Mouse (Mus musculus) neural tube, embryonic 12.5 days (tissue): ENCODE measurements around the gene Sox8. TPM values are rescaled to one million over a fixed set of nuclear protein-coding genes. Genes with fewer than 3 reads are reported as not detected.

Source experiments
- ATAC-seq: fragments of 200-750 bp; cut with Nextera tagmentation; 2 replicates; pipeline ENCODE4 v1.8.0; 2017; ENCODE audit warnings: low read depth, mild to moderate bottlenecking, moderate TSS enrichment, moderate library complexity; ENCODE audit not compliant: low FRiP score
- H3K27ac ChIP-seq: fragments of 300-500 bp; sonication (generic); 2 replicates; pipeline ENCODE4 v1.5.1; 2016
- H3K27me3 ChIP-seq: fragments of 300-500 bp; sonication (generic); replicated peaks from 2 replicates; pipeline ENCODE4 v1.6.1; 2016; ENCODE audit warnings: mild to moderate bottlenecking
- H3K36me3 ChIP-seq: fragments of 300-500 bp; sonication (generic); 2 replicates; pipeline ENCODE4 v1.6.1; 2016; ENCODE audit warnings: mild to moderate bottlenecking
- H3K4me1 ChIP-seq: fragments of 300-500 bp; sonication (generic); 2 replicates; pipeline ENCODE4 v1.6.1; 2016
- H3K4me2 ChIP-seq: fragments of 300-500 bp; sonication (generic); replicated peaks from 2 replicates; pipeline ENCODE4 v1.6.1; 2016; ENCODE audit warnings: mild to moderate bottlenecking
- H3K4me3 ChIP-seq: fragments of 300-500 bp; sonication (generic); 2 replicates; pipeline ENCODE4 v1.5.1; 2016
- H3K9ac ChIP-seq: fragments of 300-500 bp; sonication (generic); 2 replicates; pipeline ENCODE4 v1.6.1; 2016; ENCODE audit warnings: mild to moderate bottlenecking
- H3K9me3 ChIP-seq: fragments of 300-500 bp; sonication (generic); 2 replicates; pipeline ENCODE4 v1.6.1; 2016; ENCODE audit warnings: mild to moderate bottlenecking
- WGBS: fragments of 180-500 bp; shearing (Covaris S2); methylation state at CpG from one replicate; pipeline ENCODE4 v1.1.7; 2016; 5-methylcytosine and 5-hydroxymethylcytosine counted together
- polyA plus RNA-seq: library from polyadenylated mRNA; unstranded; fragments of >200 nt; fragmentation: Nextera tagmentation; extraction: Ambion mirVana; gene quantifications from 2 replicates; pipeline ENCODE4 v1.2.1, GENCODE M21; 2016

Gene Sox8
- polyA plus RNA-seq, 1 experiment from 2014 or later = 9.5 TPM

DNA sequence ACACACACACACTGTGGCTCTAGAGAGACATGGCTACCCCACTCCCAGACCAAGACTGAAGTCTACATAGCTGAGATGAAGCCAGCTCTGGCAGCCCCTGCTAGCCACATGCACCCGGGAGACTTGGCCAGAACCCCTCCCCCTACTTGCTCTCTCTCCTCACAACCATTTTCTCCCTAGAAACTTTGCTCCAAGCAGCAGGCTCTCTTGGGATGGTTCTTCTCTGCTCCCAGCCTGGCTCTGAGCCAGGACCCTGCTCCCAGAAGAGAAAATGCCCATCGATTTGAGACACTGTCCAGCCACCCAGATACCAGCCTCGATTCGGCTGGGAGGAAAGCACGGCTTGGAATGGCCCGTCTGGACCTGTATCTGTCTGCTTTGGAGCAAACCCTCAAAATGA lies 5.2 kb downstream of the Sox8 start:
- Histone ChIP-seq H3K4me1 (peaks cover 58% of the 10 kb centered on the region), H3K27ac (no peak overlapping the region)

GRCm38 (mm10) chr17:25564481-25564880 lies 6.0 kb downstream of the Sox8 start:
- Histone ChIP-seq H3K4me1 (peaks cover 51% of the 10 kb centered on the region), H3K9me3 (no peaks in the 10 kb centered on the region), H3K27me3 (peaks cover 14% of the 10 kb centered on the region), H3K4me3 (no peak overlapping the region), H3K27ac (no peak overlapping the region), H3K4me2 (no peak overlapping the region), H3K9ac (no peak overlapping the region), H3K36me3 (peaks cover 3% of the 10 kb centered on the region; the same call in 1 of the 2 replicates)
- WGBS = 84% methylated on average over 5 of the region's 5 CpGs
- ATAC-seq = no peak

More for the DNA sequence above, 5.2 kb downstream of the Sox8 start:
- H3K4me2 ChIP-seq = peak overlapping the region; percentile 25; the same call in 1 of the 2 replicates
- no peak overlapping the region for H3K4me3 ChIP-seq
- H3K9ac ChIP-seq = no peak overlapping the region
- H3K36me3 ChIP-seq = peaks cover 3% of the 10 kb centered on the region; the same call in 1 of the 2 replicates
- H3K27me3 ChIP-seq = peaks cover 22% of the 10 kb centered on the region
- no peaks in the 10 kb centered on the region for H3K9me3 ChIP-seq
- no peak for ATAC-seq
- WGBS = 30% methylated on average over 6 of the region's 6 CpGs

- 31% methylated on average over 16 of the region's 16 CpGs for WGBS
- no peak overlapping the region for H3K9ac ChIP-seq
- ATAC-seq = peak; percentile 79
- no peak overlapping the region for H3K4me3 ChIP-seq
- H3K4me2 ChIP-seq = peak overlapping the region; percentile 24
- H3K27ac ChIP-seq = peak overlapping the region; percentile 32; the same call in 1 of the 2 replicates
- H3K27me3 ChIP-seq = no peaks in the 10 kb centered on the region
- no peaks in the 10 kb centered on the region for H3K9me3 ChIP-seq
- peaks cover 47% of the 10 kb centered on the region for H3K4me1 ChIP-seq
- H3K36me3 ChIP-seq = no peaks in the 10 kb centered on the region
Observed at GRCm38 (mm10) chr17:25561223-25562028, 9.1 kb downstream of the Sox8 start.

- Histone ChIP-seq H3K27ac (peak overlapping the region; percentile 32; the same call in 1 of the 2 replicates), H3K36me3 (no peaks in the 10 kb centered on the region), H3K4me2 (peak overlapping the region; percentile 24), H3K9me3 (no peaks in the 10 kb centered on the region), H3K4me3 (no peak overlapping the region), H3K9ac (no peak overlapping the region), H3K4me1 (peaks cover 55% of the 10 kb centered on the region), H3K27me3 (no peaks in the 10 kb centered on the region)
- WGBS = 48% methylated on average over 5 of the region's 5 CpGs
- no peak for ATAC-seq
Observed at GRCm38 (mm10) chr17:25560554-25561222, 9.8 kb downstream of the Sox8 start.

- 62% methylated on average over 4 of the region's 4 CpGs for WGBS
- Histone ChIP-seq H3K27ac (no peak overlapping the region), H3K4me1 (peaks cover 49% of the 10 kb centered on the region), H3K4me2 (no peak overlapping the region), H3K4me3 (no peak overlapping the region), H3K27me3 (no peaks in the 10 kb centered on the region), H3K9ac (no peak overlapping the region), H3K36me3 (no peaks in the 10 kb centered on the region), H3K9me3 (no peaks in the 10 kb centered on the region)
- no peak for ATAC-seq
Observed at GRCm38 (mm10) chr17:25559634-25560033, 10.9 kb downstream of the Sox8 start.

DNA sequence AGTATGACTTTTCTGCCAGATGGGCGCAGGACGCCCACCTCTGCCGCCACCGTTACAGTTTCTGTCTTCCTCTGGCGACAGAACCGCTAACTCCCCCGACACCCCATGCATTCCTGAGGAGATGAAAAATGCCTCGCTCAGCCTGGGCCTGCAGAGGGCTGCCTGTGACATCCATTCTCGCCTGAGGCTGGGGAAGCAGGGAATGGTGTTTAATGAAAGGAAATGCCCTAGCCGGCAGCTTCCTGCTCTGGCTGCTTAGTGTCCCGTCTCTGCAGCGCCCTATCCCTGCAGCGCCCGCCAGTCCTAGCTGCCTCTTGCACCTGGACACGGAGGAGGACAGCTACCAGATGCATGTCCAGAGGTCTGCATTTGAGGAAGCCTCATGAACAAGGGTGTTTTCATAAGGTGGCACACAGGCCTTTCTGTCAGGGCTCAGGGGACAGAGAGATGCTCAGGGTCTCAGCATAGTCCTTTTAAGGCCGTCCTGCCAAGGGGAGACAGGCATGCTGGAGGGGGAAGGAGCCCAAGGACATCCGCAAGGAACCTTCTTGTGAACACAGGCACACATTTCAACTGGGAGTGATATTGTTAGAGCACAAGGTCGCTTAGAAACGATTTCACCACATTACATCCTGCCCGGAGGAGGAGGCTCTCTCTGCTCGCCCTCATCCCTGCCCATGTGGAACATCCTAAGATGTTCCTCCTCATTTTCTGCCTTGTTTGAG lies 13.7 kb downstream of the Sox8 start:
- Histone ChIP-seq H3K9ac (peak overlapping the region; percentile 43), H3K27ac (peak overlapping the region; percentile 8; the same call in 1 of the 2 replicates), H3K36me3 (no peaks in the 10 kb centered on the region), H3K9me3 (no peaks in the 10 kb centered on the region), H3K4me3 (peak overlapping the region; percentile 22), H3K4me2 (peak overlapping the region; percentile 60), H3K4me1 (peaks cover 40% of the 10 kb centered on the region), H3K27me3 (no peaks in the 10 kb centered on the region)
- 12% methylated on average over 21 of the region's 21 CpGs for WGBS
- peak; percentile 22; the same call in 1 of the 2 replicates for ATAC-seq

DNA sequence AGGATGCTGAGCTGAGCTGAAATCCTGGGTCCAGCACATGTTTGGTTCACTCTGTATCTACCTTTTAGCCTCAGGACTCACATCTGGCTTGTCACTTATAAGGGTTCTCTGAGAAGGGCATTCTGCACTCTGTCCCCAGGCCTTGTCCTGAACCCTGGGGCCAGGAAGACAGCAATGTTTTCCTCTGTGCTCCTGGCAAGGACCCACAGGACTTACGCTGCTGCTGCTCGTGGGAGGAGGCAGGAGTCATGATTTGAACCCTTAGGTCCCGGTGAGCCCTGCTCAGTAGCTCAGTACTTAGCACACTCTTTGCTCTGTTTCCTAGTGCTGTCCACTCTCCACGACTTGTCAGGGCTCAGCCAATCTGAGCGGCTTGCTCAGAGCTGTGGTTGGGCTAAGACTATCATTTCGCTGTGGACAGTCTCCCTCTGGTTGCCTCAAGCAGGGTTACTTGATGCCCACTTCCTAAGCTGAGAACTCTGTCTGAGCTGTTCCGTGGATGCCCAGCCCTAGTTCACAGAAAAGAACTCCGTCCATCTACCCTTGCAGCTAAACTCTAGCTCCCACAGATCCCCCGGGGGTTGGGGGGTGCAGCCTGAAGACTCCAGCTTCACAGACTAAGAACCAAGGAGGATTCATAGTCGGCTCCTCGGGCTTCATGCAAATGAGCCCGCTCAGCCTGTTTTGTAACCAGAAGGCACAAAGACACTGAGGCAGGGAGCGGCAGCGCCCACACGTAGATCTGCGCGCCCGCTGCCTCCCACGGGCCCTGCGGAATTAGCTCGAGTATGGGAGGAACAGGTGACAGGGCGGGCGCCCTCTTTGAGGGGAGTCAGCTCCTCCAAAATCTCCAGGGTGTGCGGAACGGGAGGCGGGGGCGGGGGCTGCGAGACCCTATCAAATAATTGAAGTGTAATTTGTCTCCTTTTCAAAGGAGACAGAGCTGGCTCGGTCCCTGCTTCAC lies 14.5 kb downstream of the Sox8 start:
- WGBS = 6% methylated on average over 29 of the region's 29 CpGs
- H3K4me2 ChIP-seq = peak overlapping the region; percentile 60

GRCm38 (mm10) chr17:25555159-25555558 lies 15.3 kb downstream of the Sox8 start:
- H3K9me3 ChIP-seq = no peaks in the 10 kb centered on the region

More for the DNA sequence above, 14.5 kb downstream of the Sox8 start:
- Histone ChIP-seq H3K4me1 (peaks cover 31% of the 10 kb centered on the region), H3K9ac (peak overlapping the region; percentile 43; the same call in 1 of the 2 replicates), H3K4me3 (peak overlapping the region; percentile 22), H3K9me3 (no peaks in the 10 kb centered on the region), H3K27me3 (no peaks in the 10 kb centered on the region), H3K36me3 (no peaks in the 10 kb centered on the region), H3K27ac (no peak overlapping the region)
- ATAC-seq = peak; percentile 51; the same call in 1 of the 2 replicates

DNA sequence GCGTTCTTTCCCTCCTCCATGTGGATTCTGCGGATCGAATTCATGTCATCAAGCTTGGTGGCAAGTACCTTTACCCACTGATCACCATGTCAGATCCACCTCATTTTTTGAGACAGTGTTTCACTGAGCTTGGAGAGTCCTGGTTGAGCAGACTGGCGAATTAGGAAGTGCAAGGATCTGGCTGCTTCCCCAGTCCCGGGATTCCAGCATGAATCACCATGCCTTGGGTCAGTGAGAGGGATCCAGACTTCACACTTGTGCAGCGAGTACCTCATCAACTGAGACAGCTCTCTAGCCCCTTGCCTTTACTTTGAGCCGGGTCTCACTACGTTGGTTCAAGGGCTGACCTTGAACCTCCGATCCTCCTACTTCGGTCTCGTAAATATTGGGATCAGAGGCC lies 19.2 kb downstream of the Sox8 start:
- Histone ChIP-seq H3K9me3 (no peaks in the 10 kb centered on the region), H3K4me2 (no peak overlapping the region), H3K36me3 (no peaks in the 10 kb centered on the region)

More at GRCm38 (mm10) chr17:25555159-25555558, 15.3 kb downstream of the Sox8 start:
- 58% methylated on average over 3 of the region's 3 CpGs for WGBS
- H3K27me3 ChIP-seq = no peaks in the 10 kb centered on the region
- no peak for ATAC-seq
- no peak overlapping the region for H3K27ac ChIP-seq
- H3K4me1 ChIP-seq = peaks cover 24% of the 10 kb centered on the region
- H3K36me3 ChIP-seq = no peaks in the 10 kb centered on the region
- H3K4me2 ChIP-seq = 0 out of 2 replicates have a peak overlapping the region, but pooled peaks have one; percentile 60
- H3K4me3 ChIP-seq = no peak overlapping the region
- 0 out of 2 replicates have a peak overlapping the region, but pooled peaks have one; percentile 43 for H3K9ac ChIP-seq

GRCm38 (mm10) chr17:25550020-25550419 lies 20.5 kb downstream of the Sox8 start:
- Histone ChIP-seq H3K27me3 (no peaks in the 10 kb centered on the region), H3K27ac (no peak overlapping the region), H3K4me2 (no peak overlapping the region), H3K4me1 (no peaks in the 10 kb centered on the region), H3K4me3 (no peak overlapping the region), H3K9ac (no peak overlapping the region), H3K9me3 (no peaks in the 10 kb centered on the region), H3K36me3 (no peaks in the 10 kb centered on the region)
- WGBS = 81% methylated on average over 5 of the region's 5 CpGs
- ATAC-seq = no peak

More for the DNA sequence above, 19.2 kb downstream of the Sox8 start:
- H3K4me1 ChIP-seq = peaks cover 11% of the 10 kb centered on the region
- WGBS = 88% methylated on average over 11 of the region's 11 CpGs
- H3K27me3 ChIP-seq = no peaks in the 10 kb centered on the region
- H3K27ac ChIP-seq = no peak overlapping the region
- ATAC-seq = no peak
- no peak overlapping the region for H3K9ac ChIP-seq
- no peak overlapping the region for H3K4me3 ChIP-seq

DNA sequence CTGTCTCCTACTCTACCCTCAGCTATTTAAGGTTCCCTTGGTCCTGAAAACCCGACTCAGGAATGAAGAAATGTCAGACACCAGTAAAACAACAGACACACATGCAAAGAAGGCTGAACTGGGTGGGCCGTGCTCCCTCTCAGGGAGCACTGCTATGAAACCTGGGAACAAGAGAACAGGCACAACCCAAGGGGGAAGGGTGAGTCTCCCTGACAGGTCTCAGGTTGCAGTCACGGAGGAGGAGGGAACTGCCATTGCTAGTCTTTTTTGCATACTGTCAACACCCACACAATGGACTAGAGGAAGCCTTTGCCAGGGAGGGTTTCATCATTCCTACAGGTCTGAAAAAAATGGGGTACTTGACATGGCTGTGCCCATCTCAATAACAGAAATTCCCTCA lies 23.5 kb downstream of the Sox8 start:
- Histone ChIP-seq H3K27ac (no peak overlapping the region), H3K4me2 (no peak overlapping the region), H3K27me3 (no peaks in the 10 kb centered on the region), H3K4me3 (no peak overlapping the region), H3K9me3 (no peaks in the 10 kb centered on the region), H3K36me3 (no peaks in the 10 kb centered on the region), H3K9ac (no peak overlapping the region), H3K4me1 (no peaks in the 10 kb centered on the region)
- WGBS = 46% methylated on average over 3 of the region's 3 CpGs
- ATAC-seq = no peak
